Mouse (Mus musculus) E14TG2a.4 (cell line): ENCODE results near the gene Lonp2.

Experiments
- CTCF ChIP-seq: conservative IDR thresholded peaks from 2 replicates; pipeline ENCODE4 v1.5.1; 2014; ENCODE audit warnings: low read length
- NANOG ChIP-seq: IDR thresholded peaks from 2 replicates; pipeline ENCODE4 v1.6.1; 2014; ENCODE audit warnings: borderline replicate concordance, low read length, mixed read lengths

DNA sequence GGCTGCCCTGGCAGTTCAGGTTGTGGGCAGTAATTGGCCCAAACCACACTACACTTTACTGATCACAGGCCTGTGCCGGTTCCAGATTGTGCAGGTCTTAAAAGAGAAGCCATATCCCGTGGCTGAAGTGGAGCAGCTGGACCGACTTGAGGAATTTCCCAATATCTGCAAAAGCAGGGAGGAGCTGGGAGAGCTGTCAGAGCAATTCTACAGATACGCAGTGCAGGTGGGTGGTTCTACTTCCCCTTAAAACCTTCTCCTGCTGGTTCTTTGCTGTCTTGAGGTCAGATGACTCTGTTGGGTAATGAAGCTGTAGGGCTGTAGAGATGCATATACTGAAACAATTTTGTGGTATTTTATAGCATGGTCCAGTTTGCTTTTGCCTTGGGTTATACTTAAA is 7.6 kb downstream of the Lonp2 start:
- TF ChIP-seq CTCF (no peak), NANOG (no peak)
